Mouse (Mus musculus) heart, postnatal 0 days (tissue): Measurements from ENCODE around the gene Ear14. TPM values are rescaled to one million over a fixed set of nuclear protein-coding genes. Genes with fewer than 3 reads are reported as not detected.
"Not testable (repeated sequence)": the region's sequence is repeated elsewhere in the genome, so short reads cannot be mapped to it uniquely, and the experiment has no call there.

Source experiments
- ATAC-seq: fragments of 200-750 bp; cut with Nextera tagmentation; 2 replicates; pipeline ENCODE4 v1.8.0; 2017; ENCODE audit warnings: low read depth, moderate number of reproducible peaks, moderate library complexity; ENCODE audit not compliant: insufficient read depth
- DNase-seq: peaks from one replicate; pipeline ENCODE4 v3.0.0-alpha.2; 2016; ENCODE audit warnings: low spot score
- H3K27ac ChIP-seq: fragments of 300-500 bp; sonication (generic); 2 replicates; pipeline ENCODE4 v1.5.1; 2014; ENCODE audit warnings: low read depth, mild to moderate bottlenecking
- H3K27me3 ChIP-seq: fragments of 300-500 bp; sonication (generic); 2 replicates; pipeline ENCODE4 v1.6.1; 2014; ENCODE audit warnings: low read length, mixed read lengths; ENCODE audit not compliant: control insufficient read depth, insufficient read depth
- H3K36me3 ChIP-seq: fragments of 300-500 bp; sonication (generic); replicated peaks from 2 replicates; pipeline ENCODE4 v1.6.1; 2014; ENCODE audit warnings: low read length, mixed read lengths; ENCODE audit not compliant: control insufficient read depth, insufficient read depth
- H3K4me1 ChIP-seq: fragments of 300-500 bp; sonication (generic); 2 replicates; pipeline ENCODE4 v1.6.1; 2014; ENCODE audit warnings: antibody characterized with exemption; ENCODE audit not compliant: control insufficient read depth, insufficient read depth
- H3K4me2 ChIP-seq: fragments of 300-500 bp; sonication (generic); 2 replicates; pipeline ENCODE4 v1.6.1; 2014; ENCODE audit warnings: low read depth, mild to moderate bottlenecking, low read length, moderate library complexity
- H3K4me3 ChIP-seq: fragments of 300-500 bp; sonication (generic); 2 replicates; pipeline ENCODE4 v1.5.1; 2014; ENCODE audit warnings: low read depth, low read length
- H3K9ac ChIP-seq: fragments of 300-500 bp; sonication (generic); replicated peaks from 2 replicates; pipeline ENCODE4 v1.6.1; 2014; ENCODE audit warnings: low read depth, low read length, mixed read lengths
- H3K9me3 ChIP-seq: fragments of 300-500 bp; sonication (generic); replicated peaks from 2 replicates; pipeline ENCODE4 v1.6.1; 2016; ENCODE audit warnings: low read length; ENCODE audit not compliant: control insufficient read depth
- CTCF ChIP-seq: IDR thresholded peaks from 2 replicates; pipeline ENCODE4 v1.5.1; 2016; ENCODE audit warnings: antibody characterized with exemption, control low read depth, low read depth
- EP300 ChIP-seq: IDR thresholded peaks from 2 replicates; pipeline ENCODE4 v1.6.1; 2016; ENCODE audit warnings: antibody characterized with exemption, low read depth
- WGBS: fragments of 180-500 bp; shearing (Covaris S2); extraction: QIAGEN DNeasy Blood & Tissue Kit; methylation state at CpG from one replicate; pipeline ENCODE4 v1.1.7; 2014; 5-methylcytosine and 5-hydroxymethylcytosine counted together
- polyA plus RNA-seq: library from polyadenylated mRNA; unstranded; fragments of >200 nt; fragmentation: Nextera tagmentation; extraction: Ambion mirVana; gene quantifications from 2 replicates; pipeline ENCODE4 v1.2.1, GENCODE M21; 2015
- total RNA-seq: library from RNA; depleted of rRNA; stranded (reverse); fragments of >200 nt; gene quantifications from 2 replicates; pipeline ENCODE4 v1.2.3, GENCODE M21; 2014; ENCODE audit warnings: low replicate concordance

Gene Ear14
- total and polyA plus RNA-seq, 2 experiments from 2014 or later = not detected

- Histone ChIP-seq H3K4me3 (no peak overlapping the region), H3K36me3 (no peaks in the 10 kb centered on the region), H3K9ac (no peak overlapping the region), H3K27me3 (no peaks in the 10 kb centered on the region), H3K4me1 (no peaks in the 10 kb centered on the region), H3K9me3 (no peaks in the 10 kb centered on the region), H3K27ac (no peak overlapping the region), H3K4me2 (no peak overlapping the region)
- 82% methylated on average over 1 of the region's 1 CpGs for WGBS
- ATAC-seq (no peak), DNase-seq (no peak)
- TF ChIP-seq EP300 = no peak
- TF ChIP-seq CTCF = no peak
Observed at GRCm38 (mm10) chr14:51165435-51165834, 37.8 kb upstream of the Ear14 start.

DNA sequence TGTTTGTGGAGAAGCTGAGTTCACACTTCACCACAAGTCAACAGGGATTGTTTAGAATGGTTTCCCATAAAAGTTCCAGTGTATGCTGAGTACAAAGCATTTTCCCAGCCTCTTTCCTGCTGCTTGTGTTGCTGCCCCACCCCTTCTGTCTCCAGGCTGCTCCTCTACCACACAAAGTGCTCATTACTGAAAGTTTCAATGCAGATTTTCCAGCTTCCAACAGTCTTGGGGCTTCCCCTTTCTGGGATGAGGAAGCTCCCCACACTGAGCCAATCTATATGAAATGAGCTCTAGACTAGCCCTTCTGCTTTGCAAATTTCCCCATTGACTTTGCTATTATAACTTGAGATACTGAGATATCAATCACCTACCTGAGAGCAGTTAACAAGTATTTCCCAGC lies 37.1 kb upstream of the Ear14 start:
- no peaks in the 10 kb centered on the region for H3K36me3 ChIP-seq
- no peak overlapping the region for H3K4me2 ChIP-seq
- ATAC-seq = no peak
- H3K9ac ChIP-seq = no peak overlapping the region
- H3K27me3 ChIP-seq = no peaks in the 10 kb centered on the region
- DNase-seq = no peak
- no peak overlapping the region for H3K27ac ChIP-seq
- H3K9me3 ChIP-seq = no peaks in the 10 kb centered on the region
- TF ChIP-seq EP300 (no peak), CTCF (no peak)
- no peaks in the 10 kb centered on the region for H3K4me1 ChIP-seq
- H3K4me3 ChIP-seq = no peak overlapping the region

DNA sequence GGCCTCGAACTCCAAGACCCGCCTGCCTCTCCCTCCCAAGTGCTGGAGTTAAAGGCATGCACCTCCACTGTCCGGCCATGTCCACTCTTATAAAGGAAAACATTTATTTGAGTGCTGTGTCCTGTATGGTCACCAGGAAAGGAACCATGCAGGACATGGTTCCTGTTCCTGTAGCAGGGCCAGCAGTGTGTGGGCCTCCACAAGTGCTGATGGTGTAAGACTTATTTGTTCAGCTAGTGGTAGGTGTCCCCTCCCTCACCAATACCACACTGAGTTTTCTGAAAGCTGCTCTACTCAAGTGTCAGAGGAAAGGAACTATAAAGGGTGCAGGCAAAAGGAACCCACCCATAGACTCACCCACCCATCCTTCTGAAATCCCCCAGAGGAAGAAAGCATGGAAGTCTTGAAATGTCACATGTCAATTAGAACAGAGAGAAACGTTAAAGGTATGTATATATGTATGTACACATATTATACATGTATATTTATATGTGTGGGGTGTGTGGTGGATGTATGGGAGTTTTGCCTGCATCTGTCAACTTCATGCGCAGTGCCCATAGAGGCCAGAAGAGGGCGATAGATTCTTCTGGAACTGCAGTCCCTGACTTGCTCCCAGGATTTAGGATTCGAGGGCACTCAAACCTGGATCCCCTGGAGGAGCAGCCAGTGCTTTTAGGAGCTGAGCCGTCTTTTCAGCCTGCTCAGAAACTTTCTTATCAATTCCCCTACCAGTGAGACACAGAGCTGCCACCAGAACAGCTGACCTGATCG lies 30.9 kb upstream of the Ear14 start:
- not testable (repeated sequence) for H3K4me3 ChIP-seq, H3K27ac ChIP-seq, H3K27me3 ChIP-seq, H3K36me3 ChIP-seq, H3K4me1 ChIP-seq, H3K9me3 ChIP-seq, H3K9ac ChIP-seq
- DNase-seq = peak; percentile 22
- ATAC-seq = peak; percentile 22; the same call in 1 of the 2 replicates
- H3K4me2 ChIP-seq = 0 out of 2 replicates have a peak overlapping the region, but pooled peaks have one; percentile 21
- 29% methylated on average over 9 of the region's 9 CpGs for WGBS
- peak; percentile 70 for TF ChIP-seq CTCF

DNA sequence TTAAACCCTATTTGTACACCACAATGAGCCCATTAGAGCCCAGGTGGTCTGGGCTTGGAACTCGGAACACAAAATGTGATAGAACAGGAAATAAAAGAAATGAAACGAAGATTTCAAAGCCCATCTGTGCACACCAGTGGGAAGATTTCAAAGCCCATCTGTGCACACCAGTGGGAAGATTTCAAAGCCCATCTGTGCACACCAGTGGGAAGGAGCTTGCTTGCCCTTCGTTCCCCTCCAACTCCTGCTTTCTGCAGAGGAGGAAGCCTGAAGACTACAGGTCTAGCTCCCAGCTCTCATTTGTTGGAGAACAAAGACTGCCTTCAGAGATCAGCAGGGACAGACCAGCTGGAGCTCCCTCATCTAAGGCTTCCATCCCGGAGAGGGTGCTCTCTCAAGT lies 30.2 kb upstream of the Ear14 start:
- 57% methylated on average over 4 of the region's 4 CpGs for WGBS
- DNase-seq, ATAC-seq, H3K4me2 ChIP-seq, H3K27ac ChIP-seq, H3K4me3 ChIP-seq, H3K9me3 ChIP-seq, H3K27me3 ChIP-seq, H3K36me3 ChIP-seq, H3K4me1 ChIP-seq, H3K9ac ChIP-seq: not testable (repeated sequence)

- no peak for ATAC-seq
- 74% methylated on average over 4 of the region's 4 CpGs for WGBS
- no peaks in the 10 kb centered on the region for H3K27me3 ChIP-seq
- H3K4me2 ChIP-seq = no peak overlapping the region
- DNase-seq = no peak
- no peak overlapping the region for H3K4me3 ChIP-seq
- TF ChIP-seq EP300 = no peak
- TF ChIP-seq CTCF = no peak
- no peak overlapping the region for H3K9ac ChIP-seq
- no peak overlapping the region for H3K27ac ChIP-seq
- no peaks in the 10 kb centered on the region for H3K36me3 ChIP-seq
- no peaks in the 10 kb centered on the region for H3K4me1 ChIP-seq
- H3K9me3 ChIP-seq = no peaks in the 10 kb centered on the region
Observed at GRCm38 (mm10) chr14:51173843-51174242, 29.3 kb upstream of the Ear14 start.

DNA sequence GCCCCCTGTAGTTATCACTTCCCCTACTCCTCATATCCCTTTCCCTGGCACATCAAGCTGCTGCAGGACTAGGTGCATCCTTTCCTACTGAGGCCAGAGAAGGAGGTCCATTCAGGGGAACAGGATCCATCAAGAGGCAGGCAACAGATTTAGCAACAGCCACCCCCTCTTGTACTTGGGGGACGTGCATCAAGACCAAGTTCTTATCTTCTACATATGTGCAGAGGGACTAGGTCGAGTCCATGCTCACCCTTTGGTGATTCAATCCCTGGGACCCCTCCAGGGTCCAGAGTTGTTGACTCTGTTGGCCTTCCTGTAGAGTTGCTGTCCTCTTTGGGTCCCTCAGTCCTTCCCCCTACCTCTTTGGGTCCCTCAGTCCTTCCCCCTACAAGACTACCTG lies 22.1 kb upstream of the Ear14 start:
- not testable (repeated sequence) for H3K4me3 ChIP-seq, H3K27ac ChIP-seq, H3K9me3 ChIP-seq, H3K27me3 ChIP-seq, H3K36me3 ChIP-seq, H3K4me2 ChIP-seq, DNase-seq, H3K9ac ChIP-seq, ATAC-seq, H3K4me1 ChIP-seq
- WGBS = 71% methylated on average over 2 of the region's 2 CpGs
